Mouse (Mus musculus): ENCODE data around the gene Ankrd33b. TPM values are rescaled to one million over a fixed set of nuclear protein-coding genes. Genes with fewer than 3 reads are reported as not detected.

The Ankrd33b gene
- polyA plus RNA-seq, 1 experiment from 2014 or later: 0.75 TPM

DNA sequence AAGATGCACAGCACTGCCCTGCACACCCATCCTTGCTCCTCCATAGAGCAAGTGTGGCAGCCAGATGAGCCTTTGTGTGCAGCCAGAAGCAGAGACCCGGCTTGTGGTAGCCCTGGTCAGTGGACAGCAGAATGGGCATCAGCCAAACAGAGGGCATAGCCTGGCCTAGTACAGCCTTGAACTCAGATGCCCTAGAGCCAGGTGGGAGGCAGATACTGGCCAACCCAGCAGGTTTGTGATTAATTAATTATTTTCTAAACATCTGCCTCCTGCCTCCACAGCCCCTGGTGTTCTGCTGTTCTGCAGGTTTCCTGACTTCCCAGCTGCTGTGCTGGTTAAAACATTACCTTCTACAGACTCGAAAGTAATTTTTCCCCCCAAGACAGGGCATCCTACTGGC is 88.4 kb downstream of the Ankrd33b start:
- WGBS: 59% methylated on average over 2 of the region's 2 CpGs
- H3K36me3 ChIP-seq (ENCODE audit: control insufficient read depth, insufficient read depth, low read length): no peaks in the 10 kb centered on the region
- no peaks in the 10 kb centered on the region for H3K4me1 ChIP-seq (ENCODE audit: control insufficient read depth, insufficient read depth, low read length)
- no peak for ATAC-seq (ENCODE audit: low read depth)
- H3K27ac ChIP-seq (ENCODE audit: low read depth, low read length): no peak overlapping the region
- no peaks in the 10 kb centered on the region for H3K27me3 ChIP-seq (ENCODE audit: control insufficient read depth, insufficient read depth, low read length)
- no peaks in the 10 kb centered on the region for H3K9me3 ChIP-seq (ENCODE audit: control insufficient read depth, low read length)
- H3K4me2 ChIP-seq (ENCODE audit: low read depth, low read length): no peak overlapping the region
- no peak overlapping the region for H3K9ac ChIP-seq (replicated peaks; ENCODE audit: low read depth, low read length)
- no peak overlapping the region for H3K4me3 ChIP-seq (ENCODE audit: low read depth, low read length)

DNA sequence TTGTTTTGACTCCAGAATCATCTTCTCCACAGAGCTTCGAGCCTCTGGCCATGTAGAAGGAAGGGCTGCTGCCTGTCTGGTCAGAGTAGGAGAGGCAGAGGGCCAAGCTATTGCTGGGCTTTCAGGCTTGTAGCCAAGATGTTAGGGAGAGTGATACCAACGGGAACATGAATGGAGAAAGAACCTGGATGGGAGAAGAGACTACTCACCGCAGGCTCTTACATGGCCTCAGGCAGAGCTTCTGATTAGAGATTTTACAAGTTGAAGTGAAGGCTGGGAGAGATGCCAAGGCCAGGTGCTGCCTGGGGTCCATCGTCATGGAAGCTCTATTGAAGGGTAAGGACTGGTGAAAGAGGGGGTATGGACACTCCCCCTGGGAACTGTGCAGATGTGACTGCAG is 89.4 kb downstream of the Ankrd33b start:
- WGBS: 57% methylated on average over 4 of the region's 4 CpGs
- no peaks in the 10 kb centered on the region for H3K36me3 ChIP-seq (ENCODE audit: control insufficient read depth, insufficient read depth, low read length)

GRCm38 (mm10) chr15:31273509-31273908 is 94.0 kb downstream of the Ankrd33b start:
- Histone ChIP-seq H3K27me3 (ENCODE audit: control insufficient read depth, insufficient read depth, low read length) (no peaks in the 10 kb centered on the region), H3K4me2 (ENCODE audit: low read depth, low read length) (no peak overlapping the region), H3K4me3 (ENCODE audit: low read depth, low read length) (no peak overlapping the region), H3K9me3 (ENCODE audit: control insufficient read depth, low read length) (no peaks in the 10 kb centered on the region), H3K36me3 (ENCODE audit: control insufficient read depth, insufficient read depth, low read length) (no peaks in the 10 kb centered on the region), H3K4me1 (ENCODE audit: control insufficient read depth, insufficient read depth, low read length) (no peaks in the 10 kb centered on the region), H3K9ac (replicated peaks; ENCODE audit: low read depth, low read length) (no peak overlapping the region), H3K27ac (ENCODE audit: low read depth, low read length) (no peak overlapping the region)
- no peak for ATAC-seq (ENCODE audit: low read depth)
- 77% methylated on average over 10 of the region's 10 CpGs for WGBS

More for the DNA sequence above, 89.4 kb downstream of the Ankrd33b start:
- no peaks in the 10 kb centered on the region for H3K4me1 ChIP-seq (ENCODE audit: control insufficient read depth, insufficient read depth, low read length)
- no peak overlapping the region for H3K4me3 ChIP-seq (ENCODE audit: low read depth, low read length)
- no peaks in the 10 kb centered on the region for H3K9me3 ChIP-seq (ENCODE audit: control insufficient read depth, low read length)
- no peaks in the 10 kb centered on the region for H3K27me3 ChIP-seq (ENCODE audit: control insufficient read depth, insufficient read depth, low read length)
- ATAC-seq (ENCODE audit: low read depth): no peak
- H3K27ac ChIP-seq (ENCODE audit: low read depth, low read length): no peak overlapping the region
- H3K9ac ChIP-seq (replicated peaks; ENCODE audit: low read depth, low read length): no peak overlapping the region
- no peak overlapping the region for H3K4me2 ChIP-seq (ENCODE audit: low read depth, low read length)

DNA sequence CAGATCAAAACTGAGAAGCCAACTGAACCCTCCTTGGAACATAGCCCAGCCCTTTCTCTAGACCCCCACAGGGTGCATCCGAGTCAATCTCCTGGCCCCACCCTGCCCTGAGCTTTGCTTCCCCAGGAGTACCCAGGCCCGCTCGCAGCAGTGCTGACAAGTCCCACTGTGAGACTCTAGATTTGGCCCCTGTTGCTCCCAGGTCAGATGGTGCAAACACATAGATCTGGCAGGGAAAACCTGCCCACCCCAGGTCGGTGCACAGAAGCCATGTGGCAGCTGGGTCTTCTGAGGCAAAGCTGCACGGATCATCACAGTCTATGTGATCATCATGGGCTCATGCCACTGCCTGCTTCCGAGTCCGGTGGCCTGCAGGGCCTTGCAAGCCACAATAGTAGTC is 94.8 kb downstream of the Ankrd33b start:
- 84% methylated on average over 7 of the region's 7 CpGs for WGBS
- Histone ChIP-seq H3K9me3 (ENCODE audit: control insufficient read depth, low read length) (no peaks in the 10 kb centered on the region), H3K9ac (replicated peaks; ENCODE audit: low read depth, low read length) (no peak overlapping the region), H3K4me2 (ENCODE audit: low read depth, low read length) (no peak overlapping the region), H3K4me3 (ENCODE audit: low read depth, low read length) (no peak overlapping the region), H3K27me3 (ENCODE audit: control insufficient read depth, insufficient read depth, low read length) (no peaks in the 10 kb centered on the region), H3K27ac (ENCODE audit: low read depth, low read length) (no peak overlapping the region), H3K4me1 (ENCODE audit: control insufficient read depth, insufficient read depth, low read length) (no peaks in the 10 kb centered on the region), H3K36me3 (ENCODE audit: control insufficient read depth, insufficient read depth, low read length) (no peaks in the 10 kb centered on the region)
- no peak for ATAC-seq (ENCODE audit: low read depth)

- 85% methylated on average over 4 of the region's 4 CpGs for WGBS
- ATAC-seq (ENCODE audit: low read depth): no peak
- H3K27me3 ChIP-seq (ENCODE audit: control insufficient read depth, insufficient read depth, low read length): no peaks in the 10 kb centered on the region
Observed at GRCm38 (mm10) chr15:31269558-31269957, 98.0 kb downstream of the Ankrd33b start.

DNA sequence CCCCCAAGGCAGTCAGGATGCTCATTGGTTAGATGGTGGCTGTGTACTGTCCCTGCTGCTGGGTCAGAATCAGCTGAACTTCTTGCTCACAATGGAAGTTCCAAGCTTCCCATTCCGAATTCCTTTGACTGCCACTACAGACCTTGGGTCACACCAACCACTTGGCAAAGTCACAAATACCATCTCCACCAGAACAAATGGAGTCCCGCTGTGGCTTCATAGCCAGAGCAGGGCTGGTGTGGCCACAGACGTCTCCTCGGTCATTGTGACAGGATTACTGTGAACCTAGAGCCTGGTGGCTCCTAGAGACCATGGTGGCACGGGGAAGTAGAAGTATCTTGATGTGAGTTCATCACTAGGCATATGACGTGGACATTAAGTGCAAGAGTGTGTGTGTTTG is 99.4 kb downstream of the Ankrd33b start:
- ATAC-seq (ENCODE audit: low read depth): no peak
- H3K9ac ChIP-seq (replicated peaks; ENCODE audit: low read depth, low read length): no peak overlapping the region
- H3K4me3 ChIP-seq (ENCODE audit: low read depth, low read length): no peak overlapping the region
- no peak overlapping the region for H3K27ac ChIP-seq (ENCODE audit: low read depth, low read length)
- no peaks in the 10 kb centered on the region for H3K9me3 ChIP-seq (ENCODE audit: control insufficient read depth, low read length)
- no peaks in the 10 kb centered on the region for H3K4me1 ChIP-seq (ENCODE audit: control insufficient read depth, insufficient read depth, low read length)
- H3K27me3 ChIP-seq (ENCODE audit: control insufficient read depth, insufficient read depth, low read length): no peaks in the 10 kb centered on the region
- H3K36me3 ChIP-seq (ENCODE audit: control insufficient read depth, insufficient read depth, low read length): no peaks in the 10 kb centered on the region
- no peak overlapping the region for H3K4me2 ChIP-seq (ENCODE audit: low read depth, low read length)
- WGBS: 90% methylated on average over 6 of the region's 6 CpGs

More at GRCm38 (mm10) chr15:31269558-31269957, 98.0 kb downstream of the Ankrd33b start:
- Histone ChIP-seq H3K4me2 (ENCODE audit: low read depth, low read length) (no peak overlapping the region), H3K27ac (ENCODE audit: low read depth, low read length) (no peak overlapping the region), H3K36me3 (ENCODE audit: control insufficient read depth, insufficient read depth, low read length) (no peaks in the 10 kb centered on the region), H3K4me3 (ENCODE audit: low read depth, low read length) (no peak overlapping the region), H3K9me3 (ENCODE audit: control insufficient read depth, low read length) (no peaks in the 10 kb centered on the region), H3K9ac (replicated peaks; ENCODE audit: low read depth, low read length) (no peak overlapping the region), H3K4me1 (ENCODE audit: control insufficient read depth, insufficient read depth, low read length) (no peaks in the 10 kb centered on the region)

- H3K4me2 ChIP-seq (ENCODE audit: low read depth, low read length): no peak overlapping the region
- H3K9me3 ChIP-seq (ENCODE audit: control insufficient read depth, low read length): no peaks in the 10 kb centered on the region
- 90% methylated on average over 12 of the region's 12 CpGs for WGBS
- no peaks in the 10 kb centered on the region for H3K36me3 ChIP-seq (ENCODE audit: control insufficient read depth, insufficient read depth, low read length)
- H3K27ac ChIP-seq (ENCODE audit: low read depth, low read length): no peak overlapping the region
- H3K9ac ChIP-seq (replicated peaks; ENCODE audit: low read depth, low read length): no peak overlapping the region
- no peak for ATAC-seq (ENCODE audit: low read depth)
- H3K4me1 ChIP-seq (ENCODE audit: control insufficient read depth, insufficient read depth, low read length): no peaks in the 10 kb centered on the region
- H3K27me3 ChIP-seq (ENCODE audit: control insufficient read depth, insufficient read depth, low read length): no peaks in the 10 kb centered on the region
- H3K4me3 ChIP-seq (ENCODE audit: low read depth, low read length): no peak overlapping the region
Observed at GRCm38 (mm10) chr15:31265845-31266244, 101.7 kb downstream of the Ankrd33b start.

GRCm38 (mm10) chr15:31265404-31265803 is 102.1 kb downstream of the Ankrd33b start:
- peak; percentile 48 for ATAC-seq (ENCODE audit: low read depth)
- Histone ChIP-seq H3K9ac (replicated peaks; ENCODE audit: low read depth, low read length) (no peak overlapping the region), H3K9me3 (ENCODE audit: control insufficient read depth, low read length) (no peaks in the 10 kb centered on the region), H3K4me3 (ENCODE audit: low read depth, low read length) (no peak overlapping the region), H3K27me3 (ENCODE audit: control insufficient read depth, insufficient read depth, low read length) (no peaks in the 10 kb centered on the region), H3K4me2 (ENCODE audit: low read depth, low read length) (no peak overlapping the region), H3K27ac (ENCODE audit: low read depth, low read length) (no peak overlapping the region), H3K36me3 (ENCODE audit: control insufficient read depth, insufficient read depth, low read length) (no peaks in the 10 kb centered on the region), H3K4me1 (ENCODE audit: control insufficient read depth, insufficient read depth, low read length) (no peaks in the 10 kb centered on the region)
- 94% methylated on average over 8 of the region's 8 CpGs for WGBS

DNA sequence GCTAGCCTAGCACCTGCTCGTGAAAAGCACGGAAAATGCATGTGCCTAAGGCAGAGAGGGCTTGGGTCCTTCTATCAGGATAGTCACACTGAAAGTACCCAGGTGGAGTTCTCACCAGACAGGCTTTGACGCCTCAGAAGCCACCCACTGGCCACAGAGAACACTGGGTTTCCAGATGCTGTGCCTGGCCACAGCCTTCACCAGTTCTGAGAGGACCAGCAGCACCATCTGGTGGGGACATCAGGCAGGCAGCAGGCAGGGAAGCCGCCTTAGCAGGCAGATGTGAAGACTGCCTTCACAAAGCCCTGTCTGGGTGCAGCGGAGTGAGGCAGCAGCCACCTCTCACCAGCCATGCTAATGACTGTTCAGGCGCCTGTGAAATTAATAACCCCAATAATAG is 102.7 kb downstream of the Ankrd33b start:
- H3K27me3 ChIP-seq (ENCODE audit: control insufficient read depth, insufficient read depth, low read length): no peaks in the 10 kb centered on the region
- WGBS: 29% methylated on average over 6 of the region's 6 CpGs
- H3K4me1 ChIP-seq (ENCODE audit: control insufficient read depth, insufficient read depth, low read length): no peaks in the 10 kb centered on the region
- H3K4me2 ChIP-seq (ENCODE audit: low read depth, low read length): no peak overlapping the region
- no peak overlapping the region for H3K27ac ChIP-seq (ENCODE audit: low read depth, low read length)
- ATAC-seq (ENCODE audit: low read depth): peak; percentile 96
- no peaks in the 10 kb centered on the region for H3K36me3 ChIP-seq (ENCODE audit: control insufficient read depth, insufficient read depth, low read length)
- H3K9me3 ChIP-seq (ENCODE audit: control insufficient read depth, low read length): no peaks in the 10 kb centered on the region
- H3K4me3 ChIP-seq (ENCODE audit: low read depth, low read length): no peak overlapping the region
- H3K9ac ChIP-seq (replicated peaks; ENCODE audit: low read depth, low read length): no peak overlapping the region

GRCm38 (mm10) chr15:31262361-31262760 is 105.2 kb downstream of the Ankrd33b start:
- Histone ChIP-seq H3K27ac (ENCODE audit: low read depth, low read length) (no peak overlapping the region), H3K9ac (replicated peaks; ENCODE audit: low read depth, low read length) (no peak overlapping the region), H3K4me1 (ENCODE audit: control insufficient read depth, insufficient read depth, low read length) (no peaks in the 10 kb centered on the region), H3K4me2 (ENCODE audit: low read depth, low read length) (no peak overlapping the region), H3K4me3 (ENCODE audit: low read depth, low read length) (no peak overlapping the region), H3K36me3 (ENCODE audit: control insufficient read depth, insufficient read depth, low read length) (no peaks in the 10 kb centered on the region), H3K27me3 (ENCODE audit: control insufficient read depth, insufficient read depth, low read length) (no peaks in the 10 kb centered on the region), H3K9me3 (ENCODE audit: control insufficient read depth, low read length) (no peaks in the 10 kb centered on the region)
- no peak for ATAC-seq (ENCODE audit: low read depth)
- 82% methylated on average over 9 of the region's 9 CpGs for WGBS
